Mouse (Mus musculus): Measurements from ENCODE around the gene Ddx41.

GRCm38 (mm10) chr13:55519606-55520005 is 16.9 kb downstream of the Ddx41 start:
- no peak for TF ChIP-seq CTCF (IDR thresholded peaks at IDR 0.05; ENCODE audit: control insufficient read depth, insufficient read depth, low read length)
- no peak for TF ChIP-seq POLR2A (IDR thresholded peaks at IDR 0.05; ENCODE audit: borderline replicate concordance, control insufficient read depth, low read depth, low read length)

Data from bone marrow, adult 2 months (tissue).